Mouse (Mus musculus): ENCODE measurements at regions not wholly inside any gene's neighbourhood (a gene's known extent, or its start where the extent isn't known, plus 50 kb on each side); places are given as distances from the start of the nearest gene placed in this dataset.

DNA sequence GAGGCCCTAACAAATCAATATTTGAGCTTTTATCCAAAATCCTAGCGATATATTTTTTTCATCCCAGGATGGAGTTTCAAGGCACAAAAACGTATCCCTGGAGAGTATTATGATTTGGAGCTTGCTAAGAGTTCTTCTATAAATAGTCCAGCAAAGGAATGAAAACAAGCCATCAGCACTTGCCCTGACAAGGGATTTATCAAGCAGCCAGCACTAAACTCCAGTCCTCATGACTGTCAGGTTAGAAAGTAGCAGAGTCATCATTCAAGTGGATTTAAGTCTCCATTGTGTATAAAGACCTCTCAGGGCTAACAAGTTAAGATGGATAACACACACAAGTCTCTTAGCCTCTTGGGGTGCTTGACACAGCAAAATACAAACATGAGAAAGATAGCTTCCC, 148.6 kb upstream of the Ust start:
- peak; percentile 23 to 40 for DNase-seq

DNA sequence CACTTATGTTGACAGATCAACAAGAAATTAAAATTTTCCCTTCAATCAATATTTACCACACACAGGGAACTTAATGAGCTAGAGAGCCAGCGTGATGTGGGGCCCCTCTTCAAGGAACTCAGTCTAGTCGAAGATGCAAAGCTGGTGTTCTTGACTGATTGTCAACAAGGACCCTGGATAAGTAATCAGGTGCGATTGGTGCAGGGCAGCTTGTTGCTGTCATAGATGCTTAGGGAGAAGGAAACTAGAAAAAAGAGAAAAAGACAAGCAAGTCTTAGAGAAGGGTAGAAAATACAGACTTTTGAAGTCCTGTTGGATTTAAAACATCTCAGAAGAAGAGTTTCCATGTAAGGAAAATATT, 140.3 kb upstream of the Ust start:
- peak in 1 of 2 experiments; percentile 18 for DNase-seq

DNA sequence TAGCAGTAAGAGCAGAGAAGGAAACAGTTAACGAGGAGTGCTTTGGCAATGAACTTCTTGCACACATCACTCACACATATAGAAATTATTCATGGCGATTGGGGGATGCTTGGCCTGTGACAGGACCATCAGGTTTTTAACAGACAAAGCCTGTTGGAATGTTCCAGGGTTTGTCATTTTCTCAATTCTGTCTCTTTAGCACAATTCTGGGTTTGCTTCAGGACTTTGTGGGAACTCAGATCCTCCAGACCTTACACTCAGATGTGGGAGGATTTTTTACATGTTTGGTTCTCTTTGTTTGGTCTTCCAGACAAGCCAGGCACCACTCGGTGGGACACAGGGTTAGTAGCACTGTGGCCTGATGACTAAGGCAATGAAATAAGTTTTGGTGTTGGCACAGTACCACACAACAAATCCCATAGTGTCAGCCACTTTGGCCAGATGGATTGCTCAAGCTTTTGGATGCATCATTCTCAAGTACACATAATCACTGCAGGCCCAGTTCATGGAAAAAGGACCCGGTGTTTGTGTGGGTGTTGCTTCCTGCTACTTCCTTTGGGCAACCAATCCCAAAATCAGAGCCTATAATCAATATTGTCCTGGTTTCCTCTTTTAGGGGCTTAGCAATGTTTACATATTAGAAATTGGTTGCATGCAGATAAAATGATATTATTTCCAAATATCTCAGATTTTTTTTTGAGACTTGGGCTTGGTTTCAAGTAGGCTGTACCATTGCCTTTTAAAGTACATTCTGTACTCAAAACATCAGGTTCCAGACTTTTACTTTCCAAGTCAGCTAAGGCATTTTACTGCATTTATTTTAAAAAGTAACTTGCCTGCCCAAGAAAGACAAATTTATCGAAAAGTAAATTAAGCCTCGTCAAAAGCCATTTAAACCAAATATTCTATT, 139.7 kb upstream of the Ust start:
- DNase-seq: peak; percentile 66 to 81

DNA sequence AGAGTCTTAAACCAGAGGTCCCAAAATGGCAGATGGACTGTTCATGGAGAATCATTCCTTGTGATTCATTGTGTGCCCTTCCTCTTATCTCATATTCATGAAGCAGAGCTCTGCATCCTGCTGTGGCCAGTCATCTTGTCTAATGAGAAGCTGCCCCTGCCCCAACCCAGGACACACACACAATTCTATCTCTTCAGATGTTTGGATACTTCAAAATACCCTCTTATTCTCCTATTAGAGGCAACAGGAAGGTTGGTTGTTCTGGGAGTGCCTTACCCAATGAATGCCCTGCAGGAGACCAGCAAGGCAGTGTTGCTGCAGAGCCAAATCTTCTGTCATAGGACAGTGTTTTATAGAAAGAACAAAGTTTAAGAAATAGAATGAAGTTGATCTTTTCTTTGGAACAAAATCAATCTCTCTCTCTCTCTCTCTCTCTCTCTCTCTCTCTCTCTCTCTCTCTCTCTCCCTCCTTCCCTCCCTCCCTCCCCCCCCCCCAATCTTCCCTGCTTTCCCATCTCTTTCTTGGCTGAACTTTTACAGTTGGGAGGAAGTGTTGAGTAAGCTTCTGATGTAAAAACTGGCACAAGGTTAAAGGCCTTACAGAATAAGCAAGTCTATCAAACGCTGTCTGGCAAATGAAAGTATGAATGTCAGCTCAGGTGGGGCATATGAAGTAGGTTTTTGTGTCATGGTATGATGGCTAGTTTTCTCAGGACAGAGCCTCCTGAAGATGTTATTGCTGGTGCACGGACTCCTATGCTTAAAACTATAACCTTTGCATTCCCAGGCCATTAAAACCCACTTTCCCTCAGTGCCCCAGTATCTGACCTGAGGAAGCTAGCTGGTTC, 138.8 kb upstream of the Ust start:
- peak; percentile 22 to 31 for DNase-seq

DNA sequence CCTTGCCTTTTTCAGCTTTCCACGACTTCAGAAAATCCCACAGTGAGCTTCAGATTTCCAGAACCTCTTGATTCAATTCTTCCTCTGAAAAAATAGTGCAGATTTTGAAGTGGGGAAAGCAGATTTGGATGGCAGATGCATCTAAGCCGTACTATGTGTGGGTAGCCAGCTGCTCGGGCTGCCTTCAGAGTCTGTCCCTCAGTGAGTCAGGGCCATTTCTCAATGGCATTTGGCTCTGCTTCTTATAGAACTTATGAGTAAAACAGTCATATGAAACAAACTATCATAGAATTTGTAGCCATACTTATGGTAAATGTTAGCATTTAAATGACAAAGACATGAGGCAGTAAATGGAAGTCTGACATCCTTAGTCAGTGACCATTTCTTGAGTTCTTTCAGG, 135.0 kb upstream of the Ust start:
- DNase-seq: no peak

DNA sequence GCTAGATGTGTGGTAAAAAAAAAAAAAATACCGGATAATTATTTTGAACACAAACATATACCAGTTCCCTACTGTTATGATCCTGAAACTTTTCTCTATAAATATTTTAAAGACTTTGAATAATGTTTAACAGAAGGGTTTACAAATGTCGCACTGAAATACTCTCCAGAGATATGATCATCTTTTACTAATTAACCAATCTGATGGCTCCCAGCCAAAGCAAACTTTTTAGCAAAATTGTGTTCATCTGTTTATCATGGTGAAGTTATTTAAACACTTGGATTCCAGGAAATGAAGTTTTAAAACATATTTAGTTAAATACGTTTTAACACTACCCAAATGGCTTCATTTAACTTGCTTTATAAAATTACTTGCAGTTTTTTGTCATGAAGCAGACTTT, 123.6 kb upstream of the Ust start:
- no peak for DNase-seq

DNA sequence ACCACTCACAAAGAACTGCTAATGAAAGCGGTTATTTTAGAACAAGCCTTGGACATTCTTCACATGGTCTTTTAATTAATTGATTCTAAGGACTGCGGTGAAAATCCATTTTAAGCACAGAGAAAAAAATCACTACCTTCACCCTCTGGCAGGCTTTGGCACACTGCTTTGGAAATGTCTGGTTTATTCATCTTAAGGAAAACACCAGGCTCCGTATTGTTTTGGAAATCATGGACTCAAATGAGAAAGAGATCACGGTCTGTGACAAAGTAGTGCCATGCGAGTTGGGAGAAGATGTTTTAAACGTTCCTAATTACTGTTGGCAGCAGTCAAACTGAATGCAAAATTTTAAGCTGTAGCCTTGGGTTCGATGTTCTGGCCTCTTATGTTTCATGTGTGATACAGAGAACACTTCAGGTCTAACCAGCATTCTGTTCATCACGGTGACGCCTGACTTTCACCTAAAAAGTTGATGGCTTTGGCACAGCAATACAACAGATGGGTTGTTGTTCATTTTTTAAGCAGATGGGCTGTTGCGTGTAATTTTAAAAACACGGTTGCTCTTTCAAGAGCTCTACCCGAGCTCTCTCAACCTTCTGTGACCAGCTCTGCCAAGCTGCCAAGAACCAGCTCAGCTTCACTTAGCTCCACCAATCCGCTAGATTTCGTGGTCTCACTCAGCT, 105.7 kb upstream of the Ust start:
- DNase-seq: no peak

DNA sequence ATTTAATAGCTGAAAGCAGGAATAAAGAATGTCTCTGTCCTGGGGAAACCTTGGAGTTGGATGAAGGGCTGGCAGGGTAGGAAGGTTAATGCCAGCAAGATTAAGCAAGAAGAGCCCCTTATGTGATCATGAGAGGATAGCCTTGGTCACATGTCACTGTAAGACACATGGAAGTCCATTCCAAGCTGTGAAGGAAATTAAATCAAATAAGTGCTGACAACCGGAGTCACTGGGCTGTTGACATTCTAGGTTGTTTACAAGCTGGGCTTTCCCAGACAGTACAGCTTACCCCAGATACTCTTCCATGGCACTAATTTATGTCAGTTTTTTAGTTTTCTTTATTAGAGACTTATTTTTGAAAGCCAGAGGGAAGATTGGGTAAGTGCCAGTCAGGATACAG, 100.1 kb upstream of the Ust start:
- DNase-seq: no peak

DNA sequence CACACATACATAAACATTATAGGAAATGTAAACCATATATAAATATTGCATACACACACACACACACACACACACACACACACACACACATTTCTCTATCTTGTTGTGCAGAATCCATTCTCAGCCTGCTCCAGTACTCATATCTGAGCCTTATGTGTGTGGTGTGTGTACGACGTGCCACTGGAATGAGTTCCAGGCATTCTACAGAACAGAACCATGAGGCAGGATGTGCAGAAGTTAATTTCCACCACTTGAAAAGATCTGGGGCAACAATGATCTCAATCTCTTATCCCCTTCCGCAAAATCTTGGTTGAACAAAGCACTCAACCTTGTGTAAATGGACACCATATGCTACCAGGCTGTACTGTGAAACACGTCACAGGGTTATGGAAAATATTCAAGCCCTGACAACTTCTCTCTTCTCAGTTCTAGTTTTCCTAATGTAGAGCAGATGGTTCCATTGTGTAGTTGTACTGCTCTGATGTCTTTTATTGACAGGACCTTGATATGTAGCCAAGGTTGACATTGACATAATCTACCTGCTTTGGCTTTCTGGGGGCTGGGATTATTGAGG, 96.9 kb upstream of the Ust start:
- no peak for DNase-seq

DNA sequence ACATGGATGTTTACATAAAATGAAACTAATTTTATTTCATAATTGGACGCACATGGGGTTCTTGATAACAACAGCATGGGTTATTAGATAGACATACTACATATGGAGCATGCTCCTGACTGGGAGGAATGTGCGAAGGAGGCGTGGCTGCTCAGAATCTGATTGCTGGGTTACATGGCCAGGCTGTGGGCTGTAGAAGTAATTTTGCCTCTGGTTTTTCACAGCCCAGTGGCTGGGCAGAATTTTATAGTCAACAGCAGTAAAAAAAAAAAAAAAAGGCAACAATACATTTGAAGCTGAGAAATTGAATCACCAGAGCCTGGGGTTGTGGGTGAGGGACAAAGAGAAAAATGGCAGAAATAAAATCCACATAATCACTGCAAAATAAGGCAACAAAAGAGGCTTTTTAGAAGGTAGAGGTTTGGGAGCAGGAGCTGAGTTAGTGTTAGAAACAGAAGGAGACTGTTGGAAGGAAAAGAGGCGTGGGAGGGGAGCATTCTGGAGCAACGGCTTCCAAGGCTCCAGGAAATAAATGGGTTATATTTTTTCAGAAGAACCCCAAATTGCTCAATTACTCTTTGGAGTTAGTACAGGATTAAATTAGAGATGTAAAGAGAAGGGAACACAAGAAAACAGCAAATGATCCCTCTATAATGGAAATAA, 71.4 kb upstream of the Ust start:
- no peak for DNase-seq

DNA sequence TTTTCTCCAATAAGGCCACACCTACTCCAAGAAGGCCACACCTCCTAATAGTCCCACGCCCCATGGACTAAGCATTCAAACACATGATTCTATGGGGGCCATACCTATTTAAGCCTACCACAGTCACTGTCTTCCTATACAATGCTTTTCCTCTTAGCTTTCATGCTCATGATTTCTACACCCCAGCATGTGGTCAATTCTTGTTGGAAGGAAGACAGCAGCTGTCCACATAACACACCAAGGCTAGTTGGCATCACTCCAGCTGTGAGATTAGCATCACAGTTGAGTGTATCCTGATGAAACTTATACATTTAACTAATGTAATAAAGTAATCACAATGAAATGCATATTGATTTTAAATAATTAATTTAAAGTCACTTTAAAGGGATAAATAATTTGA, 70.5 kb upstream of the Ust start:
- DNase-seq: no peak

DNA sequence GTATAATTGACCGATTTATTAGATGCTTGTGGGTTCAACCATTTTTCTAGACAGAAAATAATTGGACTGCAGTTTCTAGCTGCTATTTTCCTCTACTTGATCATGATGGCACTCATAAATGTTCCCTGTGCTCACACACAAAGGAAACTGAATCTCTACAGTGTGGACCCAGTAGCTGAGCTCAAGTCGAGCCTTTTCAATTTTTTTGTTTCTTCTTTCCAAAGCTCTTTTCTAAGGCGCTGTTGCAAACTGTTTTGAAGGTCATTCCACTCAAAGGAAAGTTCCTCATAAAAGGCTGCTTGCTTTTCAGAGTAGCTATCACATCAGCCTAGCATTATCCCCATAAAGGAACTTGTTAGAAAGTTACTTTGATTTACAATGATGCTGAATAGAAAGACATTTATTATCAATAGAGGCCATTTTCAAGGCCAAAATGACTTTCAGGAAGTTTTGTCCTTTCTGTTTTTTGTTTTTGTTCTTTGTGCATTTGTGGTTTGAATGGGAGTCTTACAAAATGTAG, 65.8 kb upstream of the Ust start:
- no peak for DNase-seq

DNA sequence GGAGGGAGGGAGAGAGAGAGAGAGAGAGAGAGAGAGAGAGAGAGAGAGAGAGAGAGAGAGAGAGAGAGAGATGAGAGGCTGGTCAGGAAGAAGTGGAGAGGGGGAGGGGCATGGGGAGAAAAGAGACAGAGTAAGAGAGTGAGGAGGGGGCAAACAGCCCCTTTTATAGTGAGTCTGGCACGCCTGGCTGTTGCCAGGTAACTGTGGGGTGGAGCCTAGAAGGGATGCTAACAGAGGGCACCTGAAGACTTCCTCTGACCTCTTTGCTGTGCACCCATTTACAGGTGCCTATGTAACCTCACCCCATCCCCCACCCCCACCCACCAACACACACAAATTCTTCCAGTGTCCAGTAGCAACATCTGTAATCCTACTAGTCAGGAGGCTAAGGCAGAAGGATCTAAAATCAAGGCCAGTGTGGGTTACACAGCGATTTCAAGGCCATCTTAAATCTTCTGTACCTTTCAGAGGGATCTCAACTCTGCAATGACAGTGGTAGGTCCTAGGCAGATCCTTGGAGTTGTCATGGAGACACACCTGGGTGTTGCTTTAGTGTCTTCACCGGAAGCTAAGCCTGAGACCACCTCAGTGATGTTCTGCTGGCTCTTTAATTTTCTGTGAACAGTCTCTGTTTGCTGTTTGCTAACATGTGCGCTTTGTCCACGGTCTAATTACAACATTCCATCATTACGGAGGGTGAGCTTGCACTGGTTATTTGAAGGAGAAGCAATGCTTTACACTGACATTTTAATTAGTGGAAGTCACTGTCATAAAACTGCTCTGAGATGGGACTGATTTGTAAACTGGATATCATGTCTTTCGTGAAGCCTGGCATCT, 65.1 kb upstream of the Ust start:
- DNase-seq: no peak

DNA sequence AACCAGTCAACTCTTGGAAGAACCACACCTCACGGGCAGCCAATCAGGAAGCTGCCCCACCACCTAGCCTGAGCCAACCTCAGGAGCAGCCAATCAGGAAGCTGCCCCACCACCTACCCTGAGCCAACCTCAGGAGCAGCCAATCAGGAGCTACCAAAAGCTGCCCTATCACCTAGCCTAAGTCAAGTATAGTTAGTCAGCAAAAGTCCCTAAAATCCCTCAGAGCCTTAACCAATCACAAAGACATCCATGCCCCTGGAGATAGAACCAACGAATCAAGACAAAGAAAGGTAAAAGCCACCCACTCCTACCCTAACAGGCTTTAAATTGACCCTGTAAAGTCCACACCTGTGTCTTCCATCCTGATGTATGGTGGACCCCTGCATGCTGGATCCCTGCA, 61.7 kb upstream of the Ust start:
- no peak for DNase-seq

DNA sequence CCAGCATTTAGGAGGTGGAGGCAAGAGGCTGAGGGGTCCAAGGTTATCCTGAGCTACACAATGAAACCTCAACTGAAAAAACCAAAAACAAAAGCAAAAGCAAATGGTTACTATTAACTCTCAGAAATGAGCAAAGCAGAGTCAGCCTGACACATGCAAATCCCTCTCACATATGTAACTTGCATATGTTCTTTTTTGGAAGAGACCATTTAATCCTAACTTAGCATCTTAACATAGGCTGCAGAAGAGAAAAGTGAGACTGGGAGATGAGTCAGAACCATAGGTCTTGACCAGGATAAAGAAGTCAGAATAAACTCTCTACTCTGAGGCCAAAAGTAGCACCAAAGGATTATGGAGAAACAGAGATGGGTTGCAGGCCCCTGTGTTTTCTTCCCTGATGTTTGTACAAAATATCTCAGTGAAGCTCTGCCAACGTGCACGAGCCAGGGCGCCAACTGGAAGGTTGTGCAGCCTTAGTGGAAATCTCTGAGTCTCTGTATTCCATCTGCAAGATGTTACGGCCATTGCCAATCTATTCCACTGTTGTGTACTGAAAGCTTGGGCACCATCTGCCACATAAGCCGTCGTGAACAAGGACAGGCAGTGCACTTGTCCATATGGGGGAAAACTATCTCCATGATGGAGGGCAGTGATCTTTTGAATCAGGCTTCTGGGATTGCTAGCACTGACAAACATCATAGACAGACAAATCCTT, 59.2 kb upstream of the Ust start:
- DNase-seq: no peak
